Mouse (Mus musculus) hindbrain, embryonic 15.5 days (tissue): ENCODE results near the gene Trub2. TPM values are rescaled to one million over a fixed set of nuclear protein-coding genes. Genes with fewer than 3 reads are reported as not detected.

Experiments
- ATAC-seq: fragments of 200-750 bp; cut with Nextera tagmentation; 2 replicates; pipeline ENCODE4 v1.8.0; 2017; ENCODE audit warnings: low read depth, moderate number of reproducible peaks, moderate TSS enrichment; ENCODE audit not compliant: low FRiP score
- H3K27ac ChIP-seq: fragments of 300-500 bp; sonication (generic); replicated peaks from 2 replicates; pipeline ENCODE4 v1.5.1; 2015; ENCODE audit warnings: mild to moderate bottlenecking, inconsistent platforms
- H3K27me3 ChIP-seq: fragments of 300-500 bp; sonication (generic); 2 replicates; pipeline ENCODE4 v1.6.1; 2015; ENCODE audit warnings: control low read depth, inconsistent platforms
- H3K36me3 ChIP-seq: fragments of 300-500 bp; sonication (generic); 2 replicates; pipeline ENCODE4 v1.6.1; 2015; ENCODE audit warnings: control low read depth, inconsistent platforms
- H3K4me1 ChIP-seq: fragments of 300-500 bp; sonication (generic); replicated peaks from 2 replicates; pipeline ENCODE4 v1.6.1; 2015; ENCODE audit warnings: control low read depth, inconsistent platforms
- H3K4me2 ChIP-seq: fragments of 300-500 bp; sonication (generic); 2 replicates; pipeline ENCODE4 v1.6.1; 2015; ENCODE audit warnings: moderate library complexity, mild to moderate bottlenecking, inconsistent platforms
- H3K4me3 ChIP-seq: fragments of 300-500 bp; sonication (generic); 2 replicates; pipeline ENCODE4 v1.5.1; 2015; ENCODE audit warnings: mild to moderate bottlenecking, inconsistent platforms
- H3K9ac ChIP-seq: fragments of 300-500 bp; sonication (generic); 2 replicates; pipeline ENCODE4 v1.6.1; 2015; ENCODE audit warnings: inconsistent platforms
- H3K9me3 ChIP-seq: fragments of 300-500 bp; sonication (generic); 2 replicates; pipeline ENCODE4 v1.6.1; 2016; ENCODE audit warnings: control low read depth, inconsistent platforms
- WGBS: fragments of 180-500 bp; shearing (Covaris S2); methylation state at CpG from one replicate; pipeline ENCODE4 v1.1.7; 2015; 5-methylcytosine and 5-hydroxymethylcytosine counted together
- polyA plus RNA-seq: library from polyadenylated mRNA; unstranded; fragments of >200 nt; fragmentation: Nextera tagmentation; extraction: Ambion mirVana; gene quantifications from 2 replicates; pipeline ENCODE4 v1.2.1, GENCODE M21; 2015

The Trub2 gene
- polyA plus RNA-seq, 1 experiment from 2014 or later: 32.1 TPM

DNA sequence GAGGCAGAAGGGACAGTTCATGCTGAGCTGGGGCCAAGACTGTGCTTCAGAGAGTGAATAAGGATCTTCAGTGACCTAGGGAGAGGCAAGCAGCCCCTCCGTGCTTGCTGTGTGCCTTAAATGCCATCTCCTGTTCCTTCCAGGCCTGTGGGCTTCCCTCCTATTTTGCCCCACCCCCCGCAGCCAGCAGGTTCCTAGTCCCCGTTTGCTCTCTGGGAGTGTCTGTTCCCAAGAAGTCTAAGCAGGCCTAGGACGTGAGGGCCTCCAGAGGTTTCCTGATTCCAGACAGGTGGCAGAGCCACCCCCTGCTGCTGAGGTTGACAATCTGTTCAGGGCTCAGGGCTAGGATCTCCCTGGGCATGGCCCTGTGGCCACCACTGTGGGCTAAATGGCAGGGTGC lies 49.5 kb downstream of the Trub2 start:
- no peak overlapping the region for H3K4me2 ChIP-seq
- 67% methylated on average over 4 of the region's 4 CpGs for WGBS
- no peak overlapping the region for H3K27ac ChIP-seq
- H3K9ac ChIP-seq: no peak overlapping the region
- no peaks in the 10 kb centered on the region for H3K27me3 ChIP-seq
- no peaks in the 10 kb centered on the region for H3K4me1 ChIP-seq
- H3K9me3 ChIP-seq: no peaks in the 10 kb centered on the region
- H3K36me3 ChIP-seq: peaks cover 35% of the 10 kb centered on the region
- no peak for ATAC-seq
- no peak overlapping the region for H3K4me3 ChIP-seq

DNA sequence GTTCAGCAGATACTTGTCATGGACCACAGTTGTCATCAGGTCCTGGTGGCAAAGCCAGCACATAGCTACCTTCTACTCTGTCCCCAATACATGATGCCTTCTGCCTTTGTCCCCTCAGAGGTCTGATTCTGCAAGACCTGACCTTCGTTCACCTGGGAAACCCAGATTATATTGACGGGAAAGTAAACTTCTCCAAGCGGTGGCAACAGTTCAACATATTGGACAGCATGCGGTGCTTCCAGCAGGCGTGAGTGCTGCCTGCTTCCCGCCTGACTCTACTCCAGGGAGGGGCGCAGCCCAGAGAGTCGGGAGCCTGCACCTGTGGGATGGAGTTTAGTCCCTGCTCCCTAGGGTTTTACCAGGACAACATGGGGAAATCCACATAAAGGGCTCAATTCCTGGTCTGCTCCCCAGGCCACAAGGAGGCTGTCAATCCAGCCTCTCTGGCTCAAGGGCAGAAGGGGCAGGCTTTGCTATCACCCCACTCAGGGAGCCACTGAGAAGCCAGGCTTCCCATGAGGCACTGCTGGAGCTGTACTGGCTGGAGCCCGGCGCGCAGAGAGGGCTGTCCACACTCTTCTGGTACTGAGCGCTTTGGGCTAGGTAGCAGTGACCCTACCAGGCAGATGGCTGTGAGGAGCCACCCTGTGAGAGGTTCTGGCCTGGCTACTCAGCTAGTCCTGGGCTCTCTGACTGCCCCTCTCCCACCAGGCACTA lies 50.9 kb downstream of the Trub2 start:
- Histone ChIP-seq H3K27me3 (no peaks in the 10 kb centered on the region), H3K4me1 (no peaks in the 10 kb centered on the region), H3K4me2 (no peak overlapping the region), H3K4me3 (no peak overlapping the region), H3K36me3 (peaks cover 50% of the 10 kb centered on the region), H3K9me3 (no peaks in the 10 kb centered on the region), H3K27ac (no peak overlapping the region), H3K9ac (no peak overlapping the region)
- WGBS: 92% methylated on average over 12 of the region's 12 CpGs
- ATAC-seq: no peak

DNA sequence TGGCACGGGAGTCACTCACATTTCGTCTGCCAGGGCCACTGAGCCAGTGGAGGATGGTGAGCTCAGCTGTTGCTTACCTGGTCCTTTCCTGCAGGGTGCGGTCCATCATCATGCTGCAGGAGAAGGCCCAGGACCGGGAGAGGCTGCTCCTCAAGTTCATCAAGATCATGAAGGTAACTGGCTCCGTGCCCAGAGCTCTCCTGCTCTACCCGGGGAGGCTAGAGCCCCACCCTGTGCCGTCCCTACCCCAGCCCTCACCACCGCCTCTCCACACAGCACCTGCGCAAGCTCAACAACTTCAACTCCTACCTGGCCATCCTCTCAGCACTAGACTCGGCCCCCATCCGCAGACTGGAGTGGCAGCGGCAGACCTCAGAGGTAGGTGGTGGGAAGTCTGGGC lies 52.6 kb downstream of the Trub2 start:
- Histone ChIP-seq H3K27ac (no peak overlapping the region), H3K4me3 (no peak overlapping the region), H3K36me3 (peaks cover 59% of the 10 kb centered on the region), H3K9me3 (no peaks in the 10 kb centered on the region), H3K27me3 (no peaks in the 10 kb centered on the region), H3K4me2 (no peak overlapping the region), H3K9ac (no peak overlapping the region), H3K4me1 (no peaks in the 10 kb centered on the region)
- no peak for ATAC-seq
- 93% methylated on average over 12 of the region's 12 CpGs for WGBS

DNA sequence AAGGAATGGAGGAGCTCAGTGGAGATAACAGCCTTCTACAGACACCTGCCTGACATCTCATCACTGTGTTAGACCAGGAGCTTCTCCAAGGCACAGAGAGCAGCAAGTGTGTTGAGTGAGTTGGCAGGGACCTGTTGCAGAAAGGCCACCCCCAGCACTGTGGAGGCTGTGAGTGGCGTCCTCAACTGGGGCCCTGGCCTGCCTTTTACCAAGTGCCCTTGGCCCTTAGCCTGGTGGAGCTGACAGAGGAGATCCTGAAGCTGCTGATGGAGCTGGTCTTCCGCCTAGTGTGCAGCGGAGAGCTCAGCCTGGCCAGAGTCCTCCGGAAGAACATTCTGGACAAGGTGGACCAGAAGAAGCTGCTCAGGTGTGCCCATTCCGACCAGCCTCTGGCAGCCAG lies 55.0 kb downstream of the Trub2 start:
- H3K4me2 ChIP-seq: no peak overlapping the region
- no peaks in the 10 kb centered on the region for H3K27me3 ChIP-seq
- H3K4me3 ChIP-seq: no peak overlapping the region
- H3K27ac ChIP-seq: no peak overlapping the region
- H3K9ac ChIP-seq: no peak overlapping the region
- peaks cover 74% of the 10 kb centered on the region for H3K36me3 ChIP-seq
- WGBS: 100% methylated on average over 5 of the region's 5 CpGs
- no peak for ATAC-seq
- no peaks in the 10 kb centered on the region for H3K4me1 ChIP-seq
- H3K9me3 ChIP-seq: no peaks in the 10 kb centered on the region

DNA sequence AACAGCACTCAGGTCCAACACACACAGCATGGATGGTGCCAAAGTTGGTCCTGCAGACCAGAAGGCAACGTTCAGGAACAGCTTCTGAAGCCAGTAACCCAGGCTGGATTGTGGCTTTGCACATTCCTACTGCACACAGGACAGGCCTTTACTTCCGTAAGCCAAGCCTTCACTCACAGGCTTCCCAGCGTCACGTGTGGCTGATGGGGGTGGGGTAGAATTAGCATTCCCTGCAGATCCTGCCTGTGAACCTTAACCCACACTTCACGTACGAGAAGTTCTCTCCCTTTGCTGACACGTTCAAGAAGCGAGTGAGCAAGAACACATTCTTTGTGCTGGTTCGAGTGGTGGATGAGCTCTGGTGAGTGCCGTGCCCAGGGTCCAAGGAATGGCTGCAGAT lies 55.7 kb downstream of the Trub2 start:
- ATAC-seq: no peak
- no peaks in the 10 kb centered on the region for H3K4me1 ChIP-seq
- H3K27me3 ChIP-seq: no peaks in the 10 kb centered on the region
- H3K4me3 ChIP-seq: no peak overlapping the region
- H3K36me3 ChIP-seq: peaks cover 72% of the 10 kb centered on the region
- H3K9me3 ChIP-seq: no peaks in the 10 kb centered on the region
- WGBS: 91% methylated on average over 10 of the region's 10 CpGs
- no peak overlapping the region for H3K4me2 ChIP-seq
- no peak overlapping the region for H3K27ac ChIP-seq
- H3K9ac ChIP-seq: no peak overlapping the region

DNA sequence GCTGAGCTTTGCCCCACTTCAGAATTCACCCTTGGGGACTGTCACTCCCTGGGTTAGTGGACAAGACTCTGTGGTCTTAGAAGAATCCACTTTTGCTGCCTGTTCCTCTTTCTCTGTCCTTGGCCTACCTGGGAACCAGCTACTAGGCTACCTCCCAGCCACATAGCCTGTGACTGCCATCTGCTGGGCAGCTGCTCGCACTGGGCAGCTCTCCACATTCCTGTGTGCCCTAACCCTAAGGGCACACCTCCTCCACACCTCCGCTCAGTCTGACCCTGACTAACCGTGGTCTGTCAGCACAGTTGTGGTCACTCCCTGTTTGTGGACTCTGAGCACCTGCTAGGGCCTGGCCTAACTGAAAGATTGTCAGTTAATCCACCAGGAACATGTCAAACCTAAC lies 56.8 kb downstream of the Trub2 start:
- Histone ChIP-seq H3K9ac (no peak overlapping the region), H3K4me2 (no peak overlapping the region), H3K4me1 (no peaks in the 10 kb centered on the region), H3K27ac (no peak overlapping the region), H3K36me3 (peaks cover 78% of the 10 kb centered on the region), H3K27me3 (no peaks in the 10 kb centered on the region), H3K9me3 (no peaks in the 10 kb centered on the region), H3K4me3 (no peak overlapping the region)
- ATAC-seq: no peak
- WGBS: 72% methylated on average over 3 of the region's 3 CpGs

DNA sequence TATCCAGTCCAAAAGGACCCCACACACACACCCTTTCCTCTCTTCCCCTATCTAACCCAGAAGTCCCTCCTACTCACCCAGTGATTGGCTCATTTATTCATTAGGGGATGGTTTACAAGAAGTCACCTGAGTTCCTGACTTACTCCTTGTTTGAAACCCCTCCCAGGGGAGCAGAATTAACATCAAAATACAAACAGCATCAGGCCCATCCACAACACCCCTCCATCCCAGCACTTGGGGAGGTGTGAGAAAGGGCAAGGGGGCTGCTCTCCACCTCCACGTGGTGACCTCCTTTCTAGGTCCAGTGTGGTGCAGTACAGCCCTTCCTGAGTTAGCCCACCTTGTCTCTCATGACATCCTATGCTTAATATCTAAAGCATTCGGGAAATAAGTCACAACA lies 58.8 kb downstream of the Trub2 start:
- Histone ChIP-seq H3K4me2 (no peak overlapping the region), H3K27me3 (no peaks in the 10 kb centered on the region), H3K4me3 (no peak overlapping the region), H3K4me1 (no peaks in the 10 kb centered on the region), H3K36me3 (peaks cover 83% of the 10 kb centered on the region), H3K9ac (no peak overlapping the region), H3K9me3 (no peaks in the 10 kb centered on the region), H3K27ac (no peak overlapping the region)
- no peak for ATAC-seq
- WGBS: 59% methylated on average over 2 of the region's 2 CpGs

DNA sequence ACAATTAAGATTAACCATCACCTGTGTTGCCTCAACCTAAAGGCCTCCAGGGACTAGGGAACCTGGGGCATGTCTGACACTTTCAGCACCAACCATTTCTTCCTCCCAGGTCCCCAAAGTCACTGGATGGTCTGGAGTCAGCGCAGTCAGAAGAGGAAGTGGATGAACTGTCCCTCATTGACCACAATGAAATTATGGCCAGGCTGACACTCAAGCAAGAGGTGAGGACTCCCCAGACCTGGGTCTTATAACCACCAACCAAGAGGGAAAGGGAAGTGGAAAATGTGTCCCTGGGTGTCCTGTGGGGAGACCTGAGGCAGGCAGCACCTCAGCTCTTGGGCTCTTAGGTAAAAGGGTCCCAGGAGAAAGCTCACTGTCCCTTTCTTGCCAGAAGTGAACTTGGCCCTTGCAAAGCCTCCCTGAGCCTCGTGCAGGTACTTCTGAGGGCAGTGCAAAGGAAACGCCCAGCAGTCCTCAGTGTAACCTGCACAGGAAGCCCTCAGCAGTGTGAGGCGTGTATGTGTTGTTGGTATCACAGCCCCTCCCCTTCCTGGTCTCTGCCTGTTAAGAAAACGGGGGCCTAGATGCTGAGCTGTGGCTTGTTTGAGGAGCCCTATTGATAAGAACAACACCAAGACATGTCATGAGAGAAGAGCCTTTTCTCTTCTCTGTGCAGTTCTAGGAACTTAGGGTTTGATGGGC lies 63.5 kb downstream of the Trub2 start:
- Histone ChIP-seq H3K27me3 (no peaks in the 10 kb centered on the region), H3K4me2 (no peak overlapping the region), H3K4me1 (no peaks in the 10 kb centered on the region), H3K9ac (no peak overlapping the region), H3K36me3 (peaks cover 69% of the 10 kb centered on the region), H3K4me3 (no peak overlapping the region), H3K9me3 (no peaks in the 10 kb centered on the region), H3K27ac (no peak overlapping the region)
- ATAC-seq: no peak
- 83% methylated on average over 5 of the region's 5 CpGs for WGBS

DNA sequence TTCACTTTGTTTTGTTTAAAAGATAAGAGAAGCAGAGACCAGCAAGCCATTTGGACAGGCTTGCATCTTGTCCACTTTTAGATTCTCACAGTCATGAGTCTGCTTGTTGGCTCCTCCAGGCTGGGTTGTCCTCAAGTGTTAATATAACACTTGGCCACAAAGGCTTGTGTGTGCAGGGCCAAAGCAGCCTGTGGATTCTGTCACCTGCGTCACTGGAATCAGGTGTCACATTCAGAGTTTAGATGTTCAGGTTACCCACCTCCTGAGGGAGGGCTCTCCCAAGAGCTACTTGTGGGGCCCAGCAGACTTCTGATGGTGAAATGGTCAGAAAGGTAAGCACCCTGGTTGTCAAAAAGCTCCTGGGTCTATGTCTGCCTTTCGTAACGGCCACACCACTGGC lies 65.2 kb downstream of the Trub2 start:
- 92% methylated on average over 3 of the region's 3 CpGs for WGBS
- H3K4me3 ChIP-seq: no peak overlapping the region
- H3K27ac ChIP-seq: no peak overlapping the region
- H3K9me3 ChIP-seq: no peaks in the 10 kb centered on the region
- no peaks in the 10 kb centered on the region for H3K27me3 ChIP-seq
- no peak overlapping the region for H3K9ac ChIP-seq
- H3K36me3 ChIP-seq: peaks cover 57% of the 10 kb centered on the region
- H3K4me2 ChIP-seq: no peak overlapping the region
- no peaks in the 10 kb centered on the region for H3K4me1 ChIP-seq
- no peak for ATAC-seq

DNA sequence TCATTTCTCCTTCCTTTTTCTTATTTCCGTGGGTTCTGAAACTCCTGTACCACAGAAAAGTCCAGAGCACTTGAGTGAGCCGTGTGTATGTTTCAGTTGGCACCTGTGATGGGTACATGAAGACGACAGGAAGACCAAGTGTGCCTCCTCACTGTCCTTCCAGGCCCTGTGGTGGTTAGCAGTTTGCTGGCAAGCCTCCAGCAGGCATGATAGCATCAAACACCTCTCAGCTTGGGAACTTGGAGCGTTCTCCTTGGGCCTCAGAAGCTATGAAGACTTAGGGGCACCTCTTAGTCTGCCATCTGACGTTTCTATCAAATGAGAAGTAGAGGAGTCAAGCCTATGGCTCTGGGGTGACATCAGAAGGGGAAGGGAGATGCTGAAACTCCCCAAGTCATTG lies 69.7 kb downstream of the Trub2 start:
- H3K27me3 ChIP-seq: no peaks in the 10 kb centered on the region
- H3K4me2 ChIP-seq: no peak overlapping the region
- H3K9ac ChIP-seq: no peak overlapping the region
- peaks cover 21% of the 10 kb centered on the region for H3K36me3 ChIP-seq
- 91% methylated on average over 5 of the region's 5 CpGs for WGBS
- H3K27ac ChIP-seq: no peak overlapping the region
- no peaks in the 10 kb centered on the region for H3K9me3 ChIP-seq
- no peak for ATAC-seq
- no peaks in the 10 kb centered on the region for H3K4me1 ChIP-seq
- no peak overlapping the region for H3K4me3 ChIP-seq

DNA sequence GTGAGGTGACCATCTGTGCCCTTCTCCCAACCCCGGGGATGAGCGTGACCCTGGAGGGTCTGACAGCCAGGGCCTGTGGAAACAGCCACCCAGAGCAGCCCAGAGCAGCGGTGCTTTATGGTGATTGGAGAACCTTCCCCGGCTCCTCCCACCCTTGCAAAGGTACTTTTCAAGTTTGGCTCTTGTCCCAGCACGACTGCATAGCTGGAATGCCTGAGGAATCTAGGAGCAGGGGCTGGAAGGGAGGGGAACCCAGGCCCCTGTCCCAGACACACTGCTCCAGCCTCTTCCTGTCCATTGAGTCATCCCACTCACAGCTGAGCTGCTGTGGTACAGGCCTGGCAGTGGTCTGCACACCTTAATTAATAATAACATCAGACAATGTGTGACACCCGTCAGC lies 71.6 kb downstream of the Trub2 start:
- H3K36me3 ChIP-seq: peaks cover 13% of the 10 kb centered on the region
- ATAC-seq: no peak

DNA sequence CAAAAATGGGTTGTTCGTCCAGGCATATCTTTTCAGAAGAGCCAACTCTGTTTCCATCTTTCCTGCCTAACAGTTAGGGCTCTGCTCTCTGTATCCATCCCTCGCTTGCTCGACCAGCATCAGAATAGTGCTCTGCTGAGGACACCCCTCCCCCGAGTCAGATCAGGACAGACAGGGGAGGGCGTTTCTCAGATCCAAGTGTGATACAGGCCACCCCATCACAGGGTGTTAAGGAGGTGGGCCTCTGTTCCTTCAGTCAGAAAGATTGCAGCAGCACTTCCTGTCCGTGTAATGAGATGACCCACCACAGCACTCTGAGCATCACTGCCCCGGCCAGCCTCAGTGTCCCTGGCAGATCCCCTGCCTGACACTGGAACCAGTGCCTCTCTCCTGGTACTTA lies 72.2 kb downstream of the Trub2 start:
- H3K9me3 ChIP-seq: no peaks in the 10 kb centered on the region
- no peak for ATAC-seq
- no peaks in the 10 kb centered on the region for H3K4me1 ChIP-seq
- H3K4me2 ChIP-seq: no peak overlapping the region
- H3K9ac ChIP-seq: no peak overlapping the region
- peak overlapping the region; percentile 33; the same call in 1 of the 2 replicates for H3K27ac ChIP-seq
- H3K36me3 ChIP-seq: peaks cover 18% of the 10 kb centered on the region
- WGBS: 38% methylated on average over 7 of the region's 7 CpGs
- H3K27me3 ChIP-seq: no peaks in the 10 kb centered on the region
- H3K4me3 ChIP-seq: no peak overlapping the region

More for the DNA sequence above, 71.6 kb downstream of the Trub2 start:
- Histone ChIP-seq H3K4me3 (no peak overlapping the region), H3K4me1 (no peaks in the 10 kb centered on the region), H3K27ac (no peak overlapping the region), H3K9me3 (no peaks in the 10 kb centered on the region), H3K4me2 (no peak overlapping the region), H3K27me3 (no peaks in the 10 kb centered on the region), H3K9ac (no peak overlapping the region)
- WGBS: 20% methylated on average over 6 of the region's 6 CpGs
